Mouse (Mus musculus) left cerebral cortex, postnatal 36 days (tissue): ENCODE data around the gene H2-Aa. TPM values are rescaled to one million over a fixed set of nuclear protein-coding genes. Genes with fewer than 3 reads are reported as not detected.

Experiments
- DNase-seq, 2 experiments: peaks; one replicate each; pipeline ENCODE4 v3.0.0; 2021 to 2022; ENCODE audit warnings: low spot score in 2 of 2, mixed read lengths in 1 of 2
- intact Hi-C: fragments of 180-260 bp; cut with DNase I; formaldehyde crosslinking; loops from one replicate; pipeline ENCODE4 v1.15.1; 2025
- total RNA-seq, 2 experiments: library from RNA; stranded (reverse); gene quantifications; 2 replicates each; pipeline ENCODE4 v1.2.3; 2021

Gene H2-Aa
- total RNA-seq, 2 experiments from 2014 or later: 2.6 to 3.4 TPM

GRCm38 (mm10) chr17:34236691-34237090 lies 50.9 kb downstream of the H2-Aa start:
- DNase-seq: peak in 1 of 2 experiments; percentile 12
- intact Hi-C loops: no loop called here

GRCm38 (mm10) chr17:34234926-34235325 lies 52.7 kb downstream of the H2-Aa start:
- DNase-seq: peak; percentile 46 to 58
- intact Hi-C loops: loop anchor here (1.0 kb wide), 1 partner anchor 65 kb away; no protein-coding TSS in a partner anchor

Other genes starting within 250 kb of the H2-Aa start
- 10 to 100 TPM; 15.1 to 16.3 TPM for gene Col11a2, start 248.4 kb downstream of the H2-Aa start, total RNA-seq
- under 1 TPM in 1 of 2 experiments, not detected in 1; 0.79 TPM for gene H2-Oa, start 195.5 kb downstream of the H2-Aa start, total RNA-seq
- gene H2-DMa, start 168.3 kb downstream of the H2-Aa start, total RNA-seq: 10 to 100 TPM; 26.1 to 28.5 TPM
- 100 to 1,000 TPM; 183 to 189 TPM for gene Brd2, start 165.2 kb downstream of the H2-Aa start, total RNA-seq
- under 1 TPM; 0.59 to 0.93 TPM for gene H2-DMb2, start 144.5 kb downstream of the H2-Aa start, total RNA-seq
- 1 to 10 TPM in 1 of 2 experiments, under 1 TPM in 1; 0.94 to 1.1 TPM for gene H2-DMb1, start 134.8 kb downstream of the H2-Aa start, total RNA-seq
- gene Tap1, start 100.3 kb downstream of the H2-Aa start, total RNA-seq: 1 to 10 TPM; 1.9 to 2.0 TPM
- 1 to 10 TPM in 1 of 2 experiments, under 1 TPM in 1; 0.77 to 1.1 TPM for gene Psmb9, start 100.1 kb downstream of the H2-Aa start, total RNA-seq
- gene Psmb8, start 90.1 kb downstream of the H2-Aa start, total RNA-seq: 1 to 10 TPM; 2.1 to 3.4 TPM
- gene Tap2, start 84.3 kb downstream of the H2-Aa start, total RNA-seq: 1 to 10 TPM; 6.6 to 7.7 TPM
- gene H2-Ob, start 48.9 kb downstream of the H2-Aa start, total RNA-seq: not detected
- gene H2-Ab1, start 30.1 kb downstream of the H2-Aa start, total RNA-seq: 1 to 10 TPM; 1.9 to 2.5 TPM
- 1 to 10 TPM; 2.7 to 2.9 TPM for gene H2-Eb1, start 18.0 kb upstream of the H2-Aa start, total RNA-seq
- gene H2-Eb2, start 37.8 kb upstream of the H2-Aa start, total RNA-seq: not detected
- under 1 TPM; 0.50 to 0.74 TPM for gene Btnl2, start 67.0 kb upstream of the H2-Aa start, total RNA-seq
- not detected for gene Btnl1, start 89.3 kb upstream of the H2-Aa start, total RNA-seq
- gene BC051142, start 111.0 kb upstream of the H2-Aa start, total RNA-seq: 1 to 10 TPM; 4.1 TPM
- not detected for gene Btnl4, start 189.5 kb upstream of the H2-Aa start, total RNA-seq
- not detected for gene Btnl6, start 229.5 kb upstream of the H2-Aa start, total RNA-seq